Mouse (Mus musculus) ES-CJ7 (cell line): ENCODE measurements at regions not wholly inside any gene's neighbourhood (a gene's known extent, or its start where the extent isn't known, plus 50 kb on each side); places are given as distances from the start of the nearest gene placed in this dataset.
A peak's percentile ranks its signal among the peaks of the same experiment; 100 is the strongest.

ENCODE experiments used
- DNase-seq: peaks from one replicate; pipeline ENCODE4 v3.0.0; 2011; ENCODE audit warnings: low read depth, low spot score

GRCm38 (mm10) chr4:23567827-23568226, 928.4 kb upstream of the Mms22l start:
- DNase-seq = peak; percentile 57

- peak; percentile 94 for DNase-seq
These were observed 923.2 kb upstream of the Mms22l start for GRCm38 (mm10) chr4:23573013-23573412.

GRCm38 (mm10) chr4:23587412-23587811, 908.8 kb upstream of the Mms22l start:
- DNase-seq = no peak

GRCm38 (mm10) chr4:23590883-23591282, 905.4 kb upstream of the Mms22l start:
- DNase-seq = no peak

- no peak for DNase-seq
These were observed 904.7 kb upstream of the Mms22l start for GRCm38 (mm10) chr4:23591593-23591992.

GRCm38 (mm10) chr4:23600070-23600469, 896.2 kb upstream of the Mms22l start:
- no peak for DNase-seq

- no peak for DNase-seq
These were observed 894.6 kb upstream of the Mms22l start for GRCm38 (mm10) chr4:23601426-23602293.

- no peak for DNase-seq
These were observed 893.8 kb upstream of the Mms22l start for GRCm38 (mm10) chr4:23602294-23602932.

- peak; percentile 23 for DNase-seq
These were observed 888.9 kb upstream of the Mms22l start for GRCm38 (mm10) chr4:23607348-23607747.

GRCm38 (mm10) chr4:23621208-23621607, 875.0 kb upstream of the Mms22l start:
- DNase-seq = no peak

- DNase-seq = peak; percentile 88
These were observed 874.0 kb upstream of the Mms22l start for GRCm38 (mm10) chr4:23622231-23622630.

- no peak for DNase-seq
These were observed 859.9 kb upstream of the Mms22l start for GRCm38 (mm10) chr4:23636231-23636928.

- no peak for DNase-seq
These were observed 859.4 kb upstream of the Mms22l start for GRCm38 (mm10) chr4:23636929-23637235.

GRCm38 (mm10) chr4:23656671-23657070, 839.6 kb upstream of the Mms22l start:
- peak; percentile 54 for DNase-seq

- no peak for DNase-seq
These were observed 827.4 kb upstream of the Mms22l start for GRCm38 (mm10) chr4:23668896-23669295.

- no peak for DNase-seq
These were observed 792.6 kb upstream of the Mms22l start for GRCm38 (mm10) chr4:23703626-23704025.

- peak; percentile 80 for DNase-seq
These were observed 785.5 kb upstream of the Mms22l start for GRCm38 (mm10) chr4:23710716-23711115.

- no peak for DNase-seq
These were observed 782.4 kb upstream of the Mms22l start for GRCm38 (mm10) chr4:23713781-23714415.

- no peak for DNase-seq
These were observed 768.4 kb upstream of the Mms22l start for GRCm38 (mm10) chr4:23727846-23728245.

- DNase-seq = no peak
These were observed 763.8 kb upstream of the Mms22l start for GRCm38 (mm10) chr4:23732471-23732870.

GRCm38 (mm10) chr4:23744079-23744478, 752.2 kb upstream of the Mms22l start:
- DNase-seq = no peak

- no peak for DNase-seq
These were observed 738.2 kb upstream of the Mms22l start for GRCm38 (mm10) chr4:23758005-23758404.
